Mouse (Mus musculus) neural tube, embryonic 11.5 days (tissue): ENCODE measurements at regions not wholly inside any gene's neighbourhood (a gene's known extent, or its start where the extent isn't known, plus 50 kb on each side); places are given as distances from the start of the nearest gene placed in this dataset.

Experiments used
- ATAC-seq: fragments of 200-750 bp; cut with Nextera tagmentation; 2 replicates; pipeline ENCODE4 v1.8.0; 2017; ENCODE audit warnings: moderate number of reproducible peaks, mild to moderate bottlenecking, moderate TSS enrichment, moderate library complexity; ENCODE audit not compliant: insufficient read depth, low FRiP score, low TSS enrichment
- DNase-seq: peaks from one replicate; pipeline ENCODE4 v3.0.0-alpha.2; 2015; ENCODE audit warnings: low spot score
- H3K27ac ChIP-seq: fragments of 300-500 bp; sonication (generic); 2 replicates; pipeline ENCODE4 v1.5.1; 2014; ENCODE audit warnings: low read depth, mild to moderate bottlenecking, low read length
- H3K27me3 ChIP-seq: fragments of 300-500 bp; sonication (generic); 2 replicates; pipeline ENCODE4 v1.6.1; 2014; ENCODE audit warnings: mild to moderate bottlenecking, low read length, mixed read lengths; ENCODE audit not compliant: control insufficient read depth, insufficient read depth
- H3K36me3 ChIP-seq: fragments of 300-500 bp; sonication (generic); 2 replicates; pipeline ENCODE4 v1.6.1; 2014; ENCODE audit warnings: mild to moderate bottlenecking, low read length, moderate library complexity, mixed read lengths; ENCODE audit not compliant: control insufficient read depth, insufficient read depth
- H3K4me1 ChIP-seq: fragments of 300-500 bp; sonication (generic); 2 replicates; pipeline ENCODE4 v1.6.1; 2014; ENCODE audit warnings: low read length, mixed read lengths; ENCODE audit not compliant: control insufficient read depth, insufficient read depth
- H3K4me2 ChIP-seq: fragments of 300-500 bp; sonication (generic); 2 replicates; pipeline ENCODE4 v1.6.1; 2014; ENCODE audit warnings: low read depth, mild to moderate bottlenecking, moderate library complexity
- H3K4me3 ChIP-seq: fragments of 300-500 bp; sonication (generic); 2 replicates; pipeline ENCODE4 v1.5.1; 2014; ENCODE audit warnings: low read depth, low read length
- H3K9ac ChIP-seq: fragments of 300-500 bp; sonication (generic); 2 replicates; pipeline ENCODE4 v1.6.1; 2014; ENCODE audit warnings: mild to moderate bottlenecking, low read length
- H3K9me3 ChIP-seq: fragments of 300-500 bp; sonication (generic); 2 replicates; pipeline ENCODE4 v1.6.1; 2016; ENCODE audit warnings: low read length; ENCODE audit not compliant: control insufficient read depth
- WGBS: fragments of 180-500 bp; shearing (Covaris S2); extraction: QIAGEN DNeasy Blood & Tissue Kit; methylation state at CpG from one replicate; pipeline ENCODE4 v1.1.7; 2014; 5-methylcytosine and 5-hydroxymethylcytosine counted together

DNA sequence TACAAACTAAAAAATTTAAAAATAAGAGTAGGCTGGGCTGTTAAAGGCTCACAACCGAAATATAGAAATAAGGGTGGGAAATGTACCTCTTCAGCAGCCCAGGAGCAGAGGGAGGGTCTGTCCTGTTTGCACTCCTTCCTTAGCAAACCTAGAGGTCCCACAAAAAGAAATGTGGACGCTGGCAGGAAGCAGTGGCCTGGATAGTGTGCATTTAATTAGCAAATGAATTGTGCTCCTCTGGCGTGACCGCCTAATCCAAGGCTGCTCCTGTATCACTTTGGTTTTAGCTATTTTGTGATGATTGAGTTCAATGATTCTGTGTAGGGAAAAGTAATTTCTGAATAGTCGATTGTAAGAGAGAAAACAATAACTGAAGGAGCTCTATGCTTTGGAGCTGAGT lies 141.1 kb upstream of the Tbca start:
- Histone ChIP-seq H3K4me1 (no peaks in the 10 kb centered on the region), H3K4me3 (no peak overlapping the region), H3K9me3 (no peaks in the 10 kb centered on the region), H3K27me3 (no peaks in the 10 kb centered on the region), H3K9ac (no peak overlapping the region), H3K36me3 (no peaks in the 10 kb centered on the region), H3K27ac (no peak overlapping the region), H3K4me2 (no peak overlapping the region)
- no peak for ATAC-seq
- 59% methylated on average over 5 of the region's 5 CpGs for WGBS
- DNase-seq = no peak

DNA sequence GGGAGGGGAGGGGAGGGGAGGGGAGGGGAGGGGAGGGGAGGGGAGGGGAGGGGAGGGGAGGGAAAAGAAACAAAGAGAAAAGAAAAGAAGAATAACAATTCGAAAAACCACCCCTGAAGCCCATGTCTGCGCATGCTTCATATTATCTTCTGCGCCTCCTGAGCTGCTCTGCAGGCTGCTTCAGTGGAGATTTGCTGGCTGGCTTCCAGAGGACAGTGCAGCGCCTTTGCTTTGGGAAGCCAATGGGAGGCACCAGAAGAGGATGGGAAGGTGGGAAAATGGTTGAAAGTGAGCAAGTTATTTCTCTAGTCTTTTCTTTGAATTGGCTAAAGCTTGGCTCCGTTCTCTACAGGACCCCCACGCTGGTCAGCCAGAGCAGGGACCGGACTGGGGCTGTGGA lies 137.8 kb upstream of the Tbca start:
- Histone ChIP-seq H3K4me3 (no peak overlapping the region), H3K27ac (no peak overlapping the region), H3K4me2 (no peak overlapping the region), H3K9ac (no peak overlapping the region), H3K9me3 (no peaks in the 10 kb centered on the region), H3K4me1 (no peaks in the 10 kb centered on the region), H3K36me3 (no peaks in the 10 kb centered on the region), H3K27me3 (no peaks in the 10 kb centered on the region)
- 77% methylated on average over 7 of the region's 7 CpGs for WGBS
- ATAC-seq (no peak), DNase-seq (no peak)

DNA sequence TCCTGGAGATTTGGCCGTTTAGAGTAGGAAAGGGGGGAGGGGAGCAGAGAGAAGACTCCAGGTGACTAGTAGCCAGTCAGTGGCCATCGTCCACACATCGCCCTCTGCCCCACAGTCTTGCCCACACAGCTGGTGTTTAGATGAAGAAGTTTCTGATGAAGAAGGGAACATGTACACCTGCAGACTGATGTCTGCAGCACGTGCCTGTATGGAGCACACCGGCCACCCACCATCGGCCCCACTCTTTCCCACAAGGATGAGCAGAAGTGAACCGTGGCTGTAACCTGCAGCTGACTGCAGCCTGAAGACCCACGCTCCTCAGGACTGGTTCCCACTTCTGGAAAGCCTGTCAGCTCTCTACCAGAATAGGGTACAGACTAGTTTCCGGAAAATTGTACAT lies 121.1 kb upstream of the Tbca start:
- Histone ChIP-seq H3K4me3 (no peak overlapping the region), H3K27ac (no peak overlapping the region), H3K9me3 (no peaks in the 10 kb centered on the region), H3K9ac (no peak overlapping the region), H3K4me1 (no peaks in the 10 kb centered on the region), H3K4me2 (no peak overlapping the region), H3K27me3 (0 out of 2 replicates have a peak, but pooled peaks cover 3% of the 10 kb centered on the region), H3K36me3 (no peaks in the 10 kb centered on the region)
- 86% methylated on average over 9 of the region's 9 CpGs for WGBS
- DNase-seq (no peak), ATAC-seq (no peak)

DNA sequence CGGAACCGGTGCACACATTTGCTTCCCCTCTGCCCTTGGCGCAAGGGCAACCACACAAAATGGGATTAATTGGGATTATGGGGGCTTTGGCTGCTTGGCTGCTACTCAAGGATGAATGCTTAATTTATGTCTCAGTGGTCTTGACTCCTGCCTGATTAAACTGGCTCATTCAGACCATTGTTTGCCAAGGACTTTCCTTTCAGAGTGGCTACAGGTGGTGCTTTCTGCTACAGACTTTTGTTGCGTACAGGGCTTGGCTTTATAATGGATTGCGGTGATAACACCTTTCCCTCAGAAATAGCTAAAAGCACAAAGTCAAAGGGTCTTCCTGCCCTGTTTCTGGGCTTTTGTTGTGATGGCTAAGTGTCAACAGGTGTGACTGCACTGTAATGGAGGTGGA lies 120.4 kb upstream of the Tbca start:
- Histone ChIP-seq H3K4me3 (no peak overlapping the region), H3K27ac (no peak overlapping the region), H3K4me2 (no peak overlapping the region), H3K9me3 (no peaks in the 10 kb centered on the region), H3K4me1 (no peaks in the 10 kb centered on the region), H3K27me3 (0 out of 2 replicates have a peak, but pooled peaks cover 3% of the 10 kb centered on the region), H3K36me3 (no peaks in the 10 kb centered on the region), H3K9ac (no peak overlapping the region)
- 74% methylated on average over 5 of the region's 5 CpGs for WGBS
- no peak for ATAC-seq
- DNase-seq = no peak

DNA sequence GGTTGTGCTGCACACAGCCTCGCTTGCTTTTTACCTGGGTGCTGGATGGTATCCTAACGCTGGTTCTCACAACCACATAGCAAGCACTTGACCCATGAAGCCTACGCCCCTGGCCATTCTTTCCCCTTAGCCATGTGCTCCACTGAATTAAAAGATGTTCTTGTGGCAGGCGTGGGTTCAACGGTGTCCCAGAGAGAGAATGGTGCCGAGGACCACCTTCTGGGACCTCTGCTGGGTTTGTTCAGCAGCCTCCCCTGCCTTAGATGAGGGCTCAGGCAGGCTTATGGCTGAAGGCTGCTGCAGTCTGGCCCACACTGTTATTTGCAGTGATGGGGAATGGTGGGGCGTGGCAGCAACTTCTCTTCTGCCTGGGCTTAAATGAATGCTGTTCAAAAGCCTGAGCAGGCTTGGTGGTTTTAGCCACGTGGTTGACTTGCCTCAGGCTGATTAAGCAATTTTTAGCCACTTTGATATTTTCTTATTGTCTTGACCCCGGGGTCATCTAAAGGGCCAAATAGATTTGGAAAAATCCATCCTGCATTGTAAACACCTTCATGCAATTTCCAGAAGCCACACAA lies 119.5 kb upstream of the Tbca start:
- ATAC-seq (no peak), DNase-seq (no peak)
- H3K4me1 ChIP-seq = no peaks in the 10 kb centered on the region
- H3K36me3 ChIP-seq = no peaks in the 10 kb centered on the region
- H3K9ac ChIP-seq = no peak overlapping the region
- H3K9me3 ChIP-seq = no peaks in the 10 kb centered on the region
- 74% methylated on average over 9 of the region's 9 CpGs for WGBS
- no peak overlapping the region for H3K27ac ChIP-seq
- H3K4me2 ChIP-seq = no peak overlapping the region
- H3K4me3 ChIP-seq = no peak overlapping the region
- 0 out of 2 replicates have a peak, but pooled peaks cover 3% of the 10 kb centered on the region for H3K27me3 ChIP-seq

DNA sequence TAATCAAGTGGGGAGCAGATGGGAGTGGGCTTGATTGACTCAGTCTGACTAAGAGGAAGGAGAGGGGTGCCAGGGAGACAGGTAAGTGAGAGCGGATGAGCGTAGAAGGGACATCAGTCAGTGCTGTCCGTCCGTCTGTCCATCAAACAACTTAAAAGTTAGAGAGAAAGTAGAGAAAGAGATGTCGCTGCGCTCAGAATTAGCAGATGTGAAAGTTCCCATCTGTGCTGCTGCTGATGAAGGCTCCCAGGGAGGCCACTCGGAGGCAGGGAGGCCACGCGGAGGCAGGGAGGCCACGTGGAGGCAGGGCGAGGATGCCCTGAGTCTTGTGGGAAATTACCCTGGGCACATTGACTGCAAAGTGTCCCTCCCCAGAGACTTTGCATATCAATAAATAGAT lies 118.4 kb upstream of the Tbca start:
- no peaks in the 10 kb centered on the region for H3K4me1 ChIP-seq
- H3K9ac ChIP-seq = no peak overlapping the region
- 0 out of 2 replicates have a peak, but pooled peaks cover 3% of the 10 kb centered on the region for H3K27me3 ChIP-seq
- no peak overlapping the region for H3K4me3 ChIP-seq
- WGBS = 86% methylated on average over 11 of the region's 11 CpGs
- H3K36me3 ChIP-seq = no peaks in the 10 kb centered on the region
- H3K27ac ChIP-seq = no peak overlapping the region
- no peak for ATAC-seq
- H3K9me3 ChIP-seq = no peaks in the 10 kb centered on the region
- H3K4me2 ChIP-seq = no peak overlapping the region
- no peak for DNase-seq

DNA sequence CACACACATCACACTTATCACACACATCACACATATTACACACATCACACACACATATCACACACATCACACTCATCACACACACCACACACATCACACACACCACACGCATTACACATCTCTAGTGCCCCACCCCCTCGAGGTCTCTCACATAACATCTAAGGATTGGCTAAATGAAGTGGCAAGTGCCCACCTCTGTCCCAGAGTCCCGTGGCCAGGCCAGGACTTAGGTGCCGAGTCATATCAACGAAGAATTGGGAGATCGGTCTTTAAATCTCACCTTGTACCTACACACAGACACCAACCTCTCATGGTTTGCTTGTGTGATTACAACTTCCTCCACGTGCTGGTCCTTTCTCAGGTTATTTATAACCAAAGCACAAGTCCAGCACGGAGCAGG lies 117.7 kb upstream of the Tbca start:
- no peak for DNase-seq
- no peak for ATAC-seq
- Histone ChIP-seq H3K4me2 (no peak overlapping the region), H3K4me1 (no peaks in the 10 kb centered on the region), H3K4me3 (no peak overlapping the region), H3K27ac (no peak overlapping the region), H3K9me3 (no peaks in the 10 kb centered on the region), H3K36me3 (no peaks in the 10 kb centered on the region), H3K9ac (no peak overlapping the region), H3K27me3 (0 out of 2 replicates have a peak, but pooled peaks cover 3% of the 10 kb centered on the region)
- WGBS = 86% methylated on average over 8 of the region's 8 CpGs

DNA sequence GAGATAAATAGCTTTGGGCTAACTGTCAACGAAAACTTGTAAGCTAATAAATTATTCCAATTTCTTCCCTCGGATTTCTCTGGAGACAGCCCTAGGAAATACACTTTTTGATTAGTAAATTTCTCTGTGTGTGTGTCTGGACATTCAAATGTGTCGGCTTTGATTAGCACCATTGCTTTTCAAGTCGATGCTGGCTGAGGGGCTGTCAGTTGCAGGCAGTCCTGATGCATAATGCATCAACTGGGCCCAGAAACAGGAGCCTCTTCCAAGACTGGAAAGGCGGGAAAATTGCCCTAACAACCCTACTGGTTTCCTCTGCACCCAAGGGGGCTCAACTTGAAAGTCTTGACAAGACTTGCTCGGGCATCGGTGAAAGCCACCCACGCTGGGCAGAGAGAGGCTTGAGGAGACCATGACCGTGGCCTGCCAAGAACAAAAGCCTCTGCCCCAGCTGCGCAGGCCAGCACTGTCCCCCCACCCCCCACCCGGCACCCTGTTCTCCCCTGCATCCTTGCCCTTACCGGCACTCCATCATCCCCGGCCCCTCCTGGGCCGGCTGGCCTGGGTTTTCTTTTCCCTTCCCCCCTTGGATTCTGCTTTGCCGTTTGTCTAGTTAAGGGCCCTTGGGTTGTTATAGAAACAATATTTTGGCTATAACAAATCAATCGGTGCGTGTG lies 108.1 kb upstream of the Tbca start:
- no peak overlapping the region for H3K9ac ChIP-seq
- 26% methylated on average over 16 of the region's 17 CpGs for WGBS
- DNase-seq = peak; percentile 48
- no peak overlapping the region for H3K4me3 ChIP-seq
- no peak overlapping the region for H3K27ac ChIP-seq
- H3K4me2 ChIP-seq = peak overlapping the region; percentile 25; the same call in 1 of the 2 replicates
- H3K36me3 ChIP-seq = no peaks in the 10 kb centered on the region
- 0 out of 2 replicates have a peak, but pooled peaks cover 2% of the 10 kb centered on the region for H3K27me3 ChIP-seq
- H3K4me1 ChIP-seq = peaks cover 7% of the 10 kb centered on the region; the same call in 1 of the 2 replicates
- ATAC-seq = peak; percentile 41; the same call in 1 of the 2 replicates
- no peaks in the 10 kb centered on the region for H3K9me3 ChIP-seq

DNA sequence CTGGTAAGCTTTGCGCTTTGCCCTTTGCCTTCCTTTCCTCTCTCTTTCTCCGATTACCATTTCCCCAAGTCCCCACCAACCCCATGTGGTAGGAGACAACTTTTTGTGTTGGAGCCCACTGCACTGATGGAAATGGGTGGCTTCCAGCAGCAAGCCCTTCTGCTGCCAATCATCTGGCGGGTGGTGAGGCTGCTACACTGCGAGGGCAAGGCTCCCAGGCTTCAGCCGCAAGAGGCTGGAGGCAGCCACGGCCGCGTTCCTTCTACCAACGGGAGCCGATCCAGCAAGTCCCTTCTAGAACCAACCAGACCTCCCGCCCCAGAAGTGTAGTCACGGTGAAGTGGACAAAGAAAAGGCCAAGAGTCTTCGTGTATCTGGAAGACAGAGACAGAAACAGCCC lies 107.1 kb upstream of the Tbca start:
- WGBS = 85% methylated on average over 13 of the region's 13 CpGs

More for the DNA sequence above, 107.1 kb upstream of the Tbca start:
- Histone ChIP-seq H3K9ac (no peak overlapping the region), H3K9me3 (no peaks in the 10 kb centered on the region), H3K4me2 (no peak overlapping the region), H3K4me3 (no peak overlapping the region), H3K4me1 (peaks cover 7% of the 10 kb centered on the region; the same call in 1 of the 2 replicates), H3K27ac (0 out of 2 replicates have a peak overlapping the region, but pooled peaks have one; percentile 39), H3K27me3 (peaks cover 6% of the 10 kb centered on the region; the same call in 1 of the 2 replicates), H3K36me3 (no peaks in the 10 kb centered on the region)
- DNase-seq (no peak), ATAC-seq (no peak)
